Mouse (Mus musculus): ENCODE results near the gene Nup98. TPM values are rescaled to one million over a fixed set of nuclear protein-coding genes. Genes with fewer than 3 reads are reported as not detected.

Gene Nup98
- total and polyA plus RNA-seq, 3 experiments, result 25.9 to 195 (median 45.2) TPM

- H3K4me3 ChIP-seq (ENCODE audit: control insufficient read depth in 1 of 2, insufficient read depth in 1 of 2, low read depth in 2 of 2, low read length in 2 of 2), result no peak overlapping the region
- H3K79me2 ChIP-seq (ENCODE audit: control insufficient read depth, insufficient read depth, low read length, poor library complexity), result no peaks in the 10 kb centered on the region
- H3K9ac ChIP-seq (ENCODE audit: control insufficient read depth, low read depth, low read length, poor library complexity, severe bottlenecking), result no peak overlapping the region
- TF ChIP-seq MYC (IDR thresholded peaks at IDR 0.05; ENCODE audit: low read depth, low read length) (no peak), MAZ (IDR thresholded peaks at IDR 0.05; ENCODE audit: low read depth, low read length) (no peak), CTCF (IDR thresholded peaks at IDR 0.05 in 2 of 3, conservative IDR thresholded peaks at IDR 0.05 in 1 of 3; ENCODE audit: control insufficient read depth in 1 of 3, insufficient read depth in 1 of 3, low read depth in 2 of 3, low read length in 3 of 3, poor library complexity in 1 of 3, severe bottlenecking in 1 of 3) (no peak), JUND (IDR thresholded peaks at IDR 0.05; ENCODE audit: low read depth, low read length) (no peak), ELF1 (IDR thresholded peaks at IDR 0.05; ENCODE audit: low read depth, low read length) (no peak), ZKSCAN1 (IDR thresholded peaks at IDR 0.05; ENCODE audit: low read depth, low read length) (no peak), MEF2A (IDR thresholded peaks at IDR 0.05; ENCODE audit: extremely low read depth, insufficient replicate concordance, low read depth, low read length, poor library complexity, severe bottlenecking) (no peak), POLR2A (IDR thresholded peaks at IDR 0.05; ENCODE audit: control insufficient read depth in 1 of 2, insufficient read depth in 1 of 2, low read depth in 1 of 2, low read length in 2 of 2, poor library complexity in 1 of 2) (no peak), ETS1 (IDR thresholded peaks at IDR 0.05; ENCODE audit: low read depth, low read length) (no peak), ZC3H11A (IDR thresholded peaks at IDR 0.05; ENCODE audit: low read depth, low read length) (no peak), USF1 (IDR thresholded peaks at IDR 0.05; ENCODE audit: low read depth, low read length) (no peak), POLR2AphosphoS2 (IDR thresholded peaks at IDR 0.05; ENCODE audit: low read length) (no peak), MYB (IDR thresholded peaks at IDR 0.05; ENCODE audit: low read depth, low read length) (no peak)
- no peaks in the 10 kb centered on the region for H3K9me3 ChIP-seq (replicated peaks; ENCODE audit: insufficient read depth, low read length)
- H3K4me1 ChIP-seq (ENCODE audit: control insufficient read depth in 1 of 2, insufficient read depth in 2 of 2, low read length in 2 of 2), result no peaks in the 10 kb centered on the region
- no peaks in the 10 kb centered on the region for H3K27me3 ChIP-seq (ENCODE audit: control insufficient read depth in 1 of 2, insufficient read depth in 2 of 2, low read length in 2 of 2)
- DNase-seq (ENCODE audit: low read depth, low spot score), result no peak
- H3K36me3 ChIP-seq (ENCODE audit: control insufficient read depth in 1 of 2, insufficient read depth in 2 of 2, low read length in 2 of 2), result peaks cover 0 to 64% of the 10 kb centered on the region in 2 experiments; a peak in 2 of 4 replicates
- H3K27ac ChIP-seq (ENCODE audit: control insufficient read depth, low read depth, low read length), result no peak overlapping the region
Measured at GRCm38 (mm10) chr7:102132395-102132794, 77.6 kb downstream of the Nup98 start.

GRCm38 (mm10) chr7:102120326-102120725, 89.7 kb downstream of the Nup98 start:
- TF ChIP-seq NRF1 (IDR thresholded peaks at IDR 0.05; ENCODE audit: insufficient read depth, low read depth, low read length, poor library complexity, severe bottlenecking), result no peak
- no peak for TF ChIP-seq ZMIZ1 (IDR thresholded peaks at IDR 0.05; ENCODE audit: low read depth, low read length)
- TF ChIP-seq TBP (IDR thresholded peaks at IDR 0.05; ENCODE audit: low read depth, low read length), result no peak
- no peak for TF ChIP-seq ZC3H11A (IDR thresholded peaks at IDR 0.05; ENCODE audit: low read depth, low read length)
- no peak for TF ChIP-seq SMC3 (IDR thresholded peaks at IDR 0.05; ENCODE audit: low read depth, low read length)
- TF ChIP-seq POLR2AphosphoS5 (IDR thresholded peaks at IDR 0.05; ENCODE audit: borderline replicate concordance, low read depth, low read length), result no peak
- no peak for TF ChIP-seq MYB (IDR thresholded peaks at IDR 0.05; ENCODE audit: low read depth, low read length)
- TF ChIP-seq HCFC1 (IDR thresholded peaks at IDR 0.05; ENCODE audit: low read depth, low read length), result no peak
- no peak for TF ChIP-seq MAZ (IDR thresholded peaks at IDR 0.05; ENCODE audit: low read depth, low read length)
- no peak for TF ChIP-seq ZKSCAN1 (IDR thresholded peaks at IDR 0.05; ENCODE audit: low read depth, low read length)
- TF ChIP-seq MAX (IDR thresholded peaks at IDR 0.05; ENCODE audit: low read length), result no peak
- TF ChIP-seq JUND (IDR thresholded peaks at IDR 0.05; ENCODE audit: low read depth, low read length), result no peak
- no peak for TF ChIP-seq ZNF384 (IDR thresholded peaks at IDR 0.05; ENCODE audit: low read depth, low read length)
- TF ChIP-seq GABPA (IDR thresholded peaks at IDR 0.05; ENCODE audit: low read depth, low read length), result no peak
- no peak overlapping the region for H3K9ac ChIP-seq (ENCODE audit: control insufficient read depth, low read depth, low read length, poor library complexity, severe bottlenecking)
- no peaks in the 10 kb centered on the region for H3K9me3 ChIP-seq (replicated peaks; ENCODE audit: insufficient read depth, low read length)
- DNase-seq (ENCODE audit: low read depth, low spot score), result no peak
- no peaks in the 10 kb centered on the region; a peak in 1 of 4 replicates for H3K27me3 ChIP-seq (ENCODE audit: control insufficient read depth in 1 of 2, insufficient read depth in 2 of 2, low read length in 2 of 2)
- no peaks in the 10 kb centered on the region for H3K4me1 ChIP-seq (ENCODE audit: control insufficient read depth in 1 of 2, insufficient read depth in 2 of 2, low read length in 2 of 2)
- no peak overlapping the region for H3K27ac ChIP-seq (ENCODE audit: control insufficient read depth, low read depth, low read length)
- H3K79me2 ChIP-seq (ENCODE audit: control insufficient read depth, insufficient read depth, low read length, poor library complexity), result no peaks in the 10 kb centered on the region
- no peak overlapping the region for H3K4me3 ChIP-seq (ENCODE audit: control insufficient read depth in 1 of 2, insufficient read depth in 1 of 2, low read depth in 2 of 2, low read length in 2 of 2)
- peaks cover 0 to 23% of the 10 kb centered on the region in 2 experiments; a peak in 2 of 4 replicates for H3K36me3 ChIP-seq (ENCODE audit: control insufficient read depth in 1 of 2, insufficient read depth in 2 of 2, low read length in 2 of 2)

Data from MEL (cell line).